Mouse (Mus musculus): ENCODE measurements around the gene Tle4. TPM values are rescaled to one million over a fixed set of nuclear protein-coding genes. Genes with fewer than 3 reads are reported as not detected.

Tle4 gene
- total and polyA plus RNA-seq, 2 experiments from 2014 or later = 16.3 to 38.9 TPM

DNA sequence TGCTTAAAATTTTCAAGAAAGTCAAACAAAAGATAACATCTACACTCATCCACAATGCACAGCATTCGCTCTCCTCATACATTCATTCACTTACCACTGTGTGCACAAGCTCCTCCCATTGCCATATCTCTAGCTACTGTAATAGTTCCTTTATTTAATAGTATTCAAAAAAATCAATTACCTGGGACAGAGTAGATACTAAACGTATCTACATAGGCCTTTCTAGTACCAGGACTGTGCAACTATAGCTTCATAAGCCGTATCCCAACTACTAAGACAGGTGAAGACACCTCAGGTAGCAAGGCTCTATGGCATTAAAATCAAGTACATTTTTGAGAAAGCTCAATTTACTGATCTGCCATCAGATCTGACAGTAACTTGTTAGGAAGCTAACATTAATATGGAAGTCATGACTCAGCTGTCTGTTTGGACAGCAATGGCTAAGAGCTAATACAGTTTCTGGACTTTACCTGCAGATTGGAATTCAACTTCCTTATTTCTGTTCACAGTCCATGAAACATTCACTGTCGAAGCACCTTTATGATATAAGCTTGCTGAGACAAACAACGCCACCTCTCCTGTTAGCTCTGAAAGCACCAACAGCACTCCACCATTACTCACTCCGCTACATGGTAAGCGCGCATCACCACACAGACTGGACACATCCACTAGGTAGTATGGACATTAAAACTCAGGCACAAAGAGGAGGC lies 50.6 kb downstream of the Tle4 start:
- no peaks in the 10 kb centered on the region for H3K27me3 ChIP-seq (ENCODE audit: insufficient read depth, low read length)
- no peak for DNase-seq (ENCODE audit: low spot score)
- H3K9me3 ChIP-seq (ENCODE audit: low read length) = no peaks in the 10 kb centered on the region
- H3K4me3 ChIP-seq (ENCODE audit: low read length) = no peak overlapping the region
- H3K36me3 ChIP-seq (ENCODE audit: insufficient read depth, low read length) = no peaks in the 10 kb centered on the region
- WGBS = 96% methylated on average over 8 of the region's 8 CpGs
- no peak overlapping the region for H3K4me2 ChIP-seq (ENCODE audit: low read depth, low read length)
- no peak for TF ChIP-seq CTCF (IDR thresholded peaks at IDR 0.05; ENCODE audit: low read depth)
- H3K27ac ChIP-seq = no peak overlapping the region
- H3K9ac ChIP-seq (replicated peaks; ENCODE audit: low read length) = no peak overlapping the region
- no peak for ATAC-seq
- no peaks in the 10 kb centered on the region for H3K4me1 ChIP-seq (ENCODE audit: insufficient read depth, low read length)

DNA sequence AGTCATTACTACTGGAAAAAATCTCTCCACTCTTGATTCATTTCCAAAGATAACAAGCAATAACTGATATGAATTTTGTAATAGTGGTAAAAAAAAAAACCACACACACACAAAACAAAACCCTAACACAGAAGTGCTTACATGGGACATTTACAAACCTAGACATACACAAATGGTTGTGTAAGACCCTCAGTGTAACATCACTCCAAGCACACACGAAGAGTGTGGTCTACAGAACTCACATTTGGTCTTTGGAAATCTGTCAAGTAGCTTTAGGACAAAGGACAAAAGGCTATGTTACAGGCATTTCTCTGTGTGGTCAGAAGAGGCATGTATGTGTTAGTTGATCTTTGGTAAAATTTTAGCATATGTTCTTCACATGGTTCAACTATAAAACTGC lies 52.4 kb downstream of the Tle4 start:
- Histone ChIP-seq H3K36me3 (ENCODE audit: insufficient read depth, low read length) (no peaks in the 10 kb centered on the region), H3K9me3 (ENCODE audit: low read length) (no peaks in the 10 kb centered on the region), H3K27ac (no peak overlapping the region), H3K4me3 (ENCODE audit: low read length) (no peak overlapping the region), H3K4me2 (ENCODE audit: low read depth, low read length) (no peak overlapping the region), H3K4me1 (ENCODE audit: insufficient read depth, low read length) (no peaks in the 10 kb centered on the region), H3K27me3 (ENCODE audit: insufficient read depth, low read length) (no peaks in the 10 kb centered on the region), H3K9ac (replicated peaks; ENCODE audit: low read length) (no peak overlapping the region)
- WGBS = 77% methylated on average over 1 of the region's 1 CpGs
- no peak for TF ChIP-seq CTCF (IDR thresholded peaks at IDR 0.05; ENCODE audit: low read depth)
- no peak for ATAC-seq
- DNase-seq (ENCODE audit: low spot score) = no peak

DNA sequence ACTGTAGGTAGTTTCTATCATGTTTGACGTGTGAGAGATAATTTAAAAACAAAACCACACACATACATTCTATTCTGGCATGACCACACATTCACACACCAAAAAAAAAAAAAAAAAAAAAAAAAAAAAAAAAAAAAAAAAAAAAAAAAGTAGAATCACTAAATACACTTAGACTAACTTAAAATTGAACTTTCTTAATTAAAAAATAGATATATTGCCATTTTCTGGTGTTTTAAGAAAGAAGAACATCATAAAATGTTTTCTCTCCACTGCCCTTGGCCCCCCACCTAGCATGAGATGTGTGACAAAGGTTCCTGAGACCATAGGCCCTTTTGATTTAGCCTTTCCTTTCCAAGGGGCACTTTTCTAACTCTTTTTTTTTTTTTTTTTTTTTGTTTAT lies 54.5 kb downstream of the Tle4 start:
- Histone ChIP-seq H3K4me3 (ENCODE audit: low read length) (no peak overlapping the region), H3K4me2 (ENCODE audit: low read depth, low read length) (no peak overlapping the region), H3K36me3 (ENCODE audit: insufficient read depth, low read length) (no peaks in the 10 kb centered on the region), H3K9ac (replicated peaks; ENCODE audit: low read length) (no peak overlapping the region), H3K27me3 (ENCODE audit: insufficient read depth, low read length) (no peaks in the 10 kb centered on the region), H3K4me1 (ENCODE audit: insufficient read depth, low read length) (no peaks in the 10 kb centered on the region), H3K27ac (no peak overlapping the region), H3K9me3 (ENCODE audit: low read length) (no peaks in the 10 kb centered on the region)
- DNase-seq (ENCODE audit: low spot score) (no peak), ATAC-seq (no peak)
- 57% methylated on average over 1 of the region's 1 CpGs for WGBS
- TF ChIP-seq CTCF (IDR thresholded peaks at IDR 0.05; ENCODE audit: low read depth) = no peak

DNA sequence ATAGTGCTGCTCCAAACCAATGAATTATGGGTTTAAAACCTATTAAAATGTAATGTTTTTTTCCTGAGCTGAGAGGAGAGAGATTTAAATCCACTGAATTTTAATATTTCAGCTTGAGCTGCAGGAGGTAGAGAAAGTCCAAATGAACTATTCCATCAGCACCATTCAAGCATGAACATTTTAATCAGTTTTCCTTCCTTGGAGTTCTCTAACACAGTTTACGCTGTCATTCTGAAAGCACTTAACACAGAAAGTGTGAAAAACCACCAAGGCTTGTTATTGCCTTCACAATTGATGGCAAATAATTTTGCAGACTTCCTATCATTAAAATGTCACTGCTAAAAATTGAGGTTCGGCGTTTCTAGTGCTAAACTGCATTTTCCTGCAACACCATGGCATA lies 57.2 kb downstream of the Tle4 start:
- no peak for TF ChIP-seq CTCF (IDR thresholded peaks at IDR 0.05; ENCODE audit: low read depth)
- Histone ChIP-seq H3K4me2 (ENCODE audit: low read depth, low read length) (no peak overlapping the region), H3K27me3 (ENCODE audit: insufficient read depth, low read length) (no peaks in the 10 kb centered on the region), H3K36me3 (ENCODE audit: insufficient read depth, low read length) (no peaks in the 10 kb centered on the region), H3K4me3 (ENCODE audit: low read length) (no peak overlapping the region), H3K9me3 (ENCODE audit: low read length) (no peaks in the 10 kb centered on the region), H3K4me1 (ENCODE audit: insufficient read depth, low read length) (no peaks in the 10 kb centered on the region), H3K9ac (replicated peaks; ENCODE audit: low read length) (no peak overlapping the region), H3K27ac (no peak overlapping the region)
- ATAC-seq (no peak), DNase-seq (ENCODE audit: low spot score) (no peak)
- WGBS = 71% methylated on average over 3 of the region's 3 CpGs

DNA sequence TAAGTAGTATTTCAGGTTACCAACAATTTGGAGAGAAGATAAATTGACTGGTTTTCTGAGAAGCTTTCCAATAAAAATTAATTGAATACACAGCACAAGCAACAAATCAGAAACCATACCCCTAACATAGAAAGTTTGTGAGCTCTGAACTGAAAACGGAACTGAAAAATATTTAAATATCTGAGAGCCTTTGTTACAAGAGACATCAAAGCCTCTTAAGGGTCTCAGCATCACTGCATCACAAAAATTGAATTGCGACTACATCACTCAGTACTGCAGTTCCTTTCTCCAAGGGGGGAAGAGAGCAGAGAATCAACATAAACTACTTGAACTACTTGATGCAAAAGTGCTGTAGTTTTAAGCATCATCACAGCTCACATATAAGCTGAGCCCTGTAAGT lies 61.2 kb downstream of the Tle4 start:
- DNase-seq (ENCODE audit: low spot score) (no peak), ATAC-seq (no peak)
- TF ChIP-seq CTCF (IDR thresholded peaks at IDR 0.05; ENCODE audit: low read depth) = no peak
- H3K4me3 ChIP-seq (ENCODE audit: low read length) = no peak overlapping the region
- H3K27me3 ChIP-seq (ENCODE audit: insufficient read depth, low read length) = no peaks in the 10 kb centered on the region
- H3K36me3 ChIP-seq (ENCODE audit: insufficient read depth, low read length) = no peaks in the 10 kb centered on the region
- no peaks in the 10 kb centered on the region for H3K9me3 ChIP-seq (ENCODE audit: low read length)
- H3K4me2 ChIP-seq (ENCODE audit: low read depth, low read length) = no peak overlapping the region
- no peak overlapping the region for H3K9ac ChIP-seq (replicated peaks; ENCODE audit: low read length)
- H3K27ac ChIP-seq = no peak overlapping the region
- WGBS = 93% methylated on average over 2 of the region's 2 CpGs
- no peaks in the 10 kb centered on the region for H3K4me1 ChIP-seq (ENCODE audit: insufficient read depth, low read length)

DNA sequence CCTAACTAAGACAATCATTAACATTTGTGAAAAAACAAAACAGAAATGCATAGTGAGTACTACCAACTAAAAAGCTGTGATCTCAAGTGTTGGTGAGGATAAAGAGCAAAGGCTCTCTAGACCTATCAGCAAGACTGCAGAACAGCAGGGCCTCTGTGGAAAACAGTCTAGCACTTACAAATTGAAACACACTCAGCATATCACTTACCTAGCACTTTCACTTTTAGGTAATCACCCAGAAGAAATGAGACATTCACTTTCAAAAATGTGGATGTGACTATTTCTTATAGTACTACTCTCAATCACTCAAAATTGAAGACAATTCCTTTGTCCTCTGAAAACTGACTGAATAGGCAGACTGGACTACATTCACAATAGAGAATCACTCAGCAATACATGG lies 63.4 kb downstream of the Tle4 start:
- no peak overlapping the region for H3K4me2 ChIP-seq (ENCODE audit: low read depth, low read length)
- no peaks in the 10 kb centered on the region for H3K36me3 ChIP-seq (ENCODE audit: insufficient read depth, low read length)
- DNase-seq (ENCODE audit: low spot score) = no peak
- no peak overlapping the region for H3K9ac ChIP-seq (replicated peaks; ENCODE audit: low read length)
- no peaks in the 10 kb centered on the region for H3K9me3 ChIP-seq (ENCODE audit: low read length)
- no peak overlapping the region for H3K27ac ChIP-seq
- no peak overlapping the region for H3K4me3 ChIP-seq (ENCODE audit: low read length)
- no peaks in the 10 kb centered on the region for H3K4me1 ChIP-seq (ENCODE audit: insufficient read depth, low read length)
- no peaks in the 10 kb centered on the region for H3K27me3 ChIP-seq (ENCODE audit: insufficient read depth, low read length)
- TF ChIP-seq CTCF (IDR thresholded peaks at IDR 0.05; ENCODE audit: low read depth) = no peak
- ATAC-seq = no peak

DNA sequence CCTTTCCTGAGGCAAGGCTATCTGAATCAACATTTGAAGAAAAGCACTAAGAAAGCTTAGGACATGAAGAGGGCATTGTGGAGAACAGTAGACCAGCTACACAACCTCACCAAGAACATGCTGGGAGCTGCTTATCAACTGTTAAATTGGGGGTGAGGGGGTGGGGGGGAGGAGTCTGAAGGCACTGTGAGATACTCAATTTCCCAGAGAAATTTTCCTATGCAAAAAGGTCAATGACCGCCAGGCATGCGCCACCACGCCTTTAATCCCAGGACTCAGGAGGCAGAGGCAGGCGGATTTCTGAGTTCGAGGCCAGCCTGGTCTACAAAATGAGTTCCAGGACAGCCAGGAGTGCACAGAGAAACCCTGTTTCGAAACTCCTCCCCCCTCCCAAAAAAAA lies 65.0 kb downstream of the Tle4 start:
- Histone ChIP-seq H3K4me3 (ENCODE audit: low read length) (no peak overlapping the region), H3K27me3 (ENCODE audit: insufficient read depth, low read length) (no peaks in the 10 kb centered on the region), H3K27ac (no peak overlapping the region), H3K9me3 (ENCODE audit: low read length) (no peaks in the 10 kb centered on the region), H3K36me3 (ENCODE audit: insufficient read depth, low read length) (no peaks in the 10 kb centered on the region), H3K4me1 (ENCODE audit: insufficient read depth, low read length) (no peaks in the 10 kb centered on the region), H3K9ac (replicated peaks; ENCODE audit: low read length) (no peak overlapping the region), H3K4me2 (ENCODE audit: low read depth, low read length) (no peak overlapping the region)
- 92% methylated on average over 6 of the region's 6 CpGs for WGBS
- DNase-seq (ENCODE audit: low spot score) = no peak
- no peak for TF ChIP-seq CTCF (IDR thresholded peaks at IDR 0.05; ENCODE audit: low read depth)
- ATAC-seq = no peak
